Mouse (Mus musculus) brown adipose tissue, adult 24 weeks (tissue): ENCODE measurements around the gene Ddx39. TPM values are rescaled to one million over a fixed set of nuclear protein-coding genes. Genes with fewer than 3 reads are reported as not detected.
A peak's percentile ranks its signal among the peaks of the same experiment; 100 is the strongest.

Experiments used
- H3K27ac ChIP-seq: fragments of 200-500 bp; replicated peaks from 2 replicates; pipeline ENCODE4 v1.5.1; 2012; ENCODE audit warnings: low read depth, mild to moderate bottlenecking, low read length
- H3K4me1 ChIP-seq: fragments of 200-500 bp; 2 replicates; pipeline ENCODE4 v1.6.1; 2012; ENCODE audit warnings: low read length, mixed read lengths; ENCODE audit not compliant: control insufficient read depth, insufficient read depth, insufficient read length
- H3K4me3 ChIP-seq: fragments of 200-500 bp; 2 replicates; pipeline ENCODE4 v1.5.1; 2012; ENCODE audit warnings: low read depth, mild to moderate bottlenecking, low read length, moderate library complexity; ENCODE audit not compliant: insufficient read depth
- polyA plus RNA-seq: library from polyadenylated mRNA; stranded (reverse); fragments of >200 nt; gene quantifications from 2 replicates; pipeline ENCODE4 v1.2.4, GENCODE M21; 2012; ENCODE audit not compliant: missing spikeins, insufficient read depth, insufficient read length

Gene Ddx39
- polyA plus RNA-seq, 1 experiment, result 7.7 TPM

DNA sequence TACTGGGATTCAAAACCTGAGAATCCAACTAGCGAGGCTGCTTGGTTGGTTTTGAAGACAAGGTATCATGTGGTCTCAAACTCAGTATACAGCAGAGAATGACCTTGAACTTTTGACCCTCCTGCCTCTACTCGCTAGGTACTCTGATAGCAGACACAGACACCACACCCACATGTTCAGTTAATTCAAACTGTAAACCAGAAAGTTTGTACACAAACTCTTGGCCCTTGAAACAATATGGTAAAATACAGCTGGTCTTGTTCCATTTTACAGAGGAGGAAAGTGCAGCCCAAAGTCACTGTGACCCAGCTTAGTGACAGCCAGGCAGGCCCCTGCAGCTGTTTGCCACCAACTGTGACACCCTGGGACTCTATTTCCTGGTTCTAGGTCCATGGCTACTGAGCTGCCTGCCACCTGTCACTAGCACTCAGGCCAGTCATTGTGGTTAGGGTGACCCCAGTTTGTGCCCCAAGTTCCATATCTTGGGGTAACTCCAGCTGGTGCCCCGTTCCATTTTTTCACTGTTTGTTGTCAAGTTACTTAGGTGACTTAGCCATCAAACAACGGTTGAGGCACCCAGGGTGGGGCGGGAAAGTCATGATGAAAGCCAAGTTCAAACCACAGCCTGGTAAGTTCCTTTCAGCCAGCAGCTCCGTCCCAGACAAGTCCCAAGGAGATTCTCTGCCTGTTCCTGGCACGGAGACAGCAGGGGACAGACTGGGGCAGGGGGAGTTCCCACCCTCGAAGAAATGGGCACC lies 24.9 kb downstream of the Ddx39 start:
- Histone ChIP-seq H3K4me1 (peaks cover 40% of the 10 kb centered on the region), H3K27ac (peak overlapping the region; percentile 93), H3K4me3 (peak overlapping the region; percentile 97)

DNA sequence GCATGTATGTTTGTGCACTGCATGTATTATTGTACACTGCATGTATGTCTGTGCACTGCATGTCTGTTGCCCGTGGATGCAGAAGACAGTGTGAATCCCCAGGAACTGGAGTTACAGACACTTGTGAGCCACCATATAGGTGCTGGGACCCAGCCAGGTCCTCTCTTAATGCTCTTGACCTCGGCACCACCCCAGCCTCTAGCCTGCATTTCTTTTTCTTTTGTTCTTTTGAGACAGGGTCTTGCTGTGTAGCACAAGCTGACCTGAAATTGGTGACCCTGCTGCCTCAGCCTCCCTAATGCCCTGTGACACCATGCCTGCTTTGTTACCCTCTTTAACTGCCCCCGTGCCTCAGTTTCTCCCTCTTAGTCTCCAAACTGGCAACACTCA lies 25.6 kb downstream of the Ddx39 start:
- Histone ChIP-seq H3K4me3 (peak overlapping the region; percentile 97), H3K27ac (peak overlapping the region; percentile 93), H3K4me1 (peaks cover 40% of the 10 kb centered on the region)

- Histone ChIP-seq H3K4me1 (peaks cover 36% of the 10 kb centered on the region), H3K4me3 (peak within 1 kb of the TSS; percentile 97), H3K27ac (peak within 1 kb of the TSS; percentile 93)
These were observed 26.2 kb downstream of the Ddx39 start, which contains the start of gene Adgre5 for GRCm38 (mm10) chr8:83740976-83741741. Gene Adgre5 (minus strand): TSS chr8:83741326.

DNA sequence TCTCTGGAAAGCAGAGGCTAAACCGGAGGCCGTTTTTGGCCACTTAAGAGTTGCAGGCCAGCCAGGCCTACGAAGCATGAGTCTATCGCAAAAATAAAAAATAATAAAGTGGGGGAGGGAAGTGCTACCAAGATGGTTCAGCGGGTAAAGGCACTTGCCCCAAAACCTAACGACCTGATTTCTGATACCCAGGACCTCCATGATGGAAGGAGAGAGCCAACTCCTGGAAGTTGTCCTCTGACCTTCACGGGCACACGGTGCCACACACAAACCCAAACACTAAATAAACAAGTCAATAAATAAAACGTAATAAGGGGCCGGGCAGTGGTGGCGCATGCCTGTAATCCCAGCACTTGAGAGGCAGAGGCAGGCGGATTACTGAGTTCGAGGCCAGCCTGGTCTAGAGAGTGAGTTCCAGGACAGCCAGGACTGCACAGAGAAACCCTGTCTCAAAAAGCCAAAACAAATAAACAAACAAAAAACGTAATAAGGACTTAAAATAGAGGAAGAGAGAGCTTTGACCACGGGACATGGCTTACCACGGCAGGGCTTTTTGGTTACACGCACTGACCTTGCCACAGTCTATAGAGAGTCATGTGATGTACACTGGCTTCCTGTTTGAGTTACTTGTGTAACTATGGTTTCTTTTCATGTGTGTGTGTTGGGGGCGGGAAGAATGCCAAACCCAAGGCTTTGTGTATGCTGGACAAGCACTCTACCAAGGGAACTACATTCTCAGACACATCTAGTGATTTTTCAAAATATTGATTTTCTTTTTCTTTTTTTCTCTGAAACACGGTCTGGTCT lies 27.1 kb downstream of the Ddx39 start:
- Histone ChIP-seq H3K27ac (peak overlapping the region; percentile 92), H3K4me1 (peaks cover 29% of the 10 kb centered on the region), H3K4me3 (peak overlapping the region; percentile 97)

- Histone ChIP-seq H3K4me1 (peaks cover 21% of the 10 kb centered on the region), H3K27ac (0 out of 2 replicates have a peak overlapping the region, but pooled peaks have one; percentile 18), H3K4me3 (no peak overlapping the region)
These were observed 28.0 kb downstream of the Ddx39 start for GRCm38 (mm10) chr8:83742968-83743367.

GRCm38 (mm10) chr8:83744070-83744469 lies 29.1 kb downstream of the Ddx39 start:
- Histone ChIP-seq H3K4me3 (no peak overlapping the region), H3K4me1 (peaks cover 12% of the 10 kb centered on the region; the same call in 1 of the 2 replicates), H3K27ac (no peak overlapping the region)

DNA sequence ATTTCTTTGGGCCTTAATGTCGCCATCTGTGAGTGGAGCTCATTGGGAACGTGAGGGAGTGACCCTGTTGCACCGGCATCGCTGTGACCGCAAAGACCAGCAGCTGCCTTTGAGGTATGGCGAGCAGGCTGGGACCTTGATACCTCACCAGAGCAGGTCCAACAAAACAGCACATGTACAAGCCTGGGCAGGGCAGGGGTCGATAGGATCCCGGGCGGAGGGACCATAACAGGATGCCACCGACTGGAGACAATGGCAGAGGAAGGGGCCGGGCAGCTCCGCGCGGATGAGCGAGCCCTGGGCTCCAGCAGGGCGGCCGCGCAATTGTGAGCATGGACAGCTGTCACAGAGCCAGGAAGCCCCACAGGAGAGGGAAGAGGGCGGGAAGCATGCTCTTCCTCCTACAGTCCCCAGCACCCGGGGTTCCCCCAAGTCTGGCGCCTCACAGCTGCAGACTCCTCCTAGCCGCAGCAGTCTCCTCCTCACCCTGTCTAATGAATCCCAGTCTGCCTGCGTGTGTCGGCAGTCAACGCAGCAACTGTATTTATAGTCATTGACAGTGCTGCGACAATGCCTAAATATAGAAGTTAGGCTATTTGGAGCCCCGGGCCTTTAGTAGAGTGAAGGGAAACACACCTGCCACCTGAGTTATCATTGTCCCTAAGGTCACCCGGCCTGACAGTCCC lies 32.8 kb downstream of the Ddx39 start:
- Histone ChIP-seq H3K4me3 (peak overlapping the region; percentile 32), H3K4me1 (peaks cover 6% of the 10 kb centered on the region; the same call in 1 of the 2 replicates), H3K27ac (peak overlapping the region; percentile 77)

- peak overlapping the region; percentile 75 for H3K27ac ChIP-seq
- peaks cover 6% of the 10 kb centered on the region; the same call in 1 of the 2 replicates for H3K4me1 ChIP-seq
- H3K4me3 ChIP-seq, result no peak overlapping the region
These were observed 33.7 kb downstream of the Ddx39 start for GRCm38 (mm10) chr8:83748708-83749107.

DNA sequence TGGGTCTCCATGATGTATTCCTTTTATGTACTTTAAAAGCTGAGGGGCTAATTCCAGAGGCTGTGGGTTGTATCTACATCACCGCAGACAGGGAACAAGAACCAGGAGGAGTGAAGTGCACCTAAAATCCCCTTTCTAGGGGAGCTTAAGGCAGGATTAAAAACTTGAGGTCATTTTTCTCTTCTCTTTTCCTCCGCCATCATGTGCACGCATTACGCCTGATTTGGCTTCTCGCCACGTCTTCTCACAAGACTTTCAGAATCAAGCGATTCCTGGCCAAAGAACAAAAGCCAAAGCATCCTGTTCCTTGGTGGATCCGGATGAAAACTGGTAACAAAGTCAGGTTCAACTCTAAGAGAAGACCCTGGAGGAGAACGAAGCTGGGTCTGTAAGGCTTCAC lies 34.3 kb downstream of the Ddx39 start:
- peaks cover 5% of the 10 kb centered on the region; the same call in 1 of the 2 replicates for H3K4me1 ChIP-seq
- H3K27ac ChIP-seq, result peak overlapping the region; percentile 75
- H3K4me3 ChIP-seq, result no peak overlapping the region

DNA sequence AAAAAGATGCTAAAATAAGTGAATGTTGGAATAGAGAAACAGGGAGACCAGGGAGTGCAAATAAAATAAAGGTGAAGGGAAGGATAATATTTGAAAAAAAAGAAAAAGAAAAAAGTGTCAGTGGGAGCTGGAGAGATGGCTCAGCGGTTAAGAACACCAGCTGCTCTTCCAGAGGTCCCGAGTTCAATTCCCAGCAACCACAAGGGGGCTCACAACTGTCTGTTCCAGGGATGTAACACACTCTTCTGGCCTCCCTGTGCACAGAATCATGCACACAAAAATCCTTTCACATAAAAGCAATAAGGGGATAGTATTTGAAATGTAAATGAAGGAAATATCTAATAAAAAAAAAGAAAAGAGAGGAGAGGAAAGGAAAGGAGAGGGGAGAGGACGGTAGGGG lies 39.2 kb downstream of the Ddx39 start:
- Histone ChIP-seq H3K4me3 (no peak overlapping the region), H3K4me1 (0 out of 2 replicates have a peak, but pooled peaks cover 4% of the 10 kb centered on the region), H3K27ac (no peak overlapping the region)

- H3K4me3 ChIP-seq, result no peak overlapping the region
- H3K27ac ChIP-seq, result no peak overlapping the region
- H3K4me1 ChIP-seq, result no peaks in the 10 kb centered on the region
These were observed 41.3 kb downstream of the Ddx39 start for GRCm38 (mm10) chr8:83756273-83756672.

DNA sequence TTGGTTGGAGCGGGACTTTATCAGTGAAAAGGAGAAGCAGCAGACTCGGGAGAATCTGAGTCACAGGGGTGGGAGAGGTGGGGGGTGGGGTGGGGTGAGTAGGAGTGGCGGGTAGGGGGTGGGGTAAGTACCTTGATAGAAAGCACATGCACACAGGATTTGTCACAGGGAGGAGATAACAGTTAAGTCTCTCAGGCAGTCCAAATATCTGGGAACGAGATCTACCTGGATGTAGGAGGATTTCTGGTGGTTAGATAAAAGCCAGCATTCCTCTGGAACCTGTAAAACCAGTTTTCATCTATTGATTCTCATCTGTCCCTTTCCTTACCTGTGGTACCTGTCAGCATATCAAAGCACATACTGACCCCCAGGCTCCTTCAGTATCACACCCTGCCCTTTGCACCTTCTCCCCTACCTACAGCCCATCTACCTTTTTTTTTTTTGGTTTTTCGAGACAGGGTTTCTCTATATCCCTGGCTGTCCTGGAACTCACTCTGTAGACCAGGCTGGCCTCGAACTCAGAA lies 42.2 kb downstream of the Ddx39 start:
- no peaks in the 10 kb centered on the region for H3K4me1 ChIP-seq
- H3K27ac ChIP-seq, result no peak overlapping the region
- H3K4me3 ChIP-seq, result no peak overlapping the region

DNA sequence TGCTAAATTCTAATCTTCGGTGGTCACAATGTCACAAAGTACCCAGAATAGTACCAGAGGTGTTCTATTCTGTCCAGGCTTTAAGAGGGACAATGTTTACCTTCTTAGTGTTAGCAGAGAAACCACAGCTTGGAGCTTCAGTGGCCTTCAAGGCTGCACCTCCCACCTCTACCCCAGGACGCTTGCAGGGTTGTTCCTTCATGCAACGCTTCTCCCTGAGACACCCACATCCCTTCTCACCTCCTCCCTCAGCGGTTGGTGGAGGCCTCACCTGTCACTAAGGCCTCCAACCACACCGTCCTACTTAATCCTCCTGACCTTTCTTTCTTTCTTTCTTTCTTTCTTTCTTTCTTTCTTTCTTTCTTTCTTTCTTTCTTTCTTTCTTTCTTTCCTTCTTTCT lies 43.3 kb downstream of the Ddx39 start:
- Histone ChIP-seq H3K4me3 (no peak overlapping the region), H3K27ac (no peak overlapping the region), H3K4me1 (no peaks in the 10 kb centered on the region)

DNA sequence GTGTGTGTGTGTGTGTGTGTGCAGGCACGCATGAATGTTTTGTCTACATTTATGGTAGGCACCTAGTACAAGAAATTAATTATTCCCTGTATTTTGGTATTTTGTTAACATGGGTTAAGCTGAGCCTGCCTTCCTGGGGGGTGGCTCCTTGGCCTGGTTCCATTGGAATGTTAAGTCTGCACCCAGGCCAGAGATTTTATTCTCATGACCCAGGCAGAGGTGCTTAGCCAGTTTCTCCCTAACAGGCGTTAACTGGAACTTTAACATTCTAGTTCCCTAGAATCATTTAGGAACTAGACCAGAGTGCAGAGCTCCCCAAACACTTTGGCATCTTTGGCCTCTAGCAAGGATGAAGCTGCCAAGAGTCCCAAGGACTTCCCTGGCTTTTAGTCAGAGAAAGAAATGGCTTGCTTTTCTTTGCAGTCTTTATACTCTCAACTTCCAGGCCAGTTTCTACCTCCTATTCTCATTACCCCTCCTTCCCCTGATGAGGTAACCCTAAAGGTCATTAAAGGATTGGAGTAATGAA lies 44.3 kb downstream of the Ddx39 start:
- no peaks in the 10 kb centered on the region for H3K4me1 ChIP-seq
- H3K4me3 ChIP-seq, result no peak overlapping the region
- H3K27ac ChIP-seq, result peak overlapping the region; percentile 29
